ENCODE assay signal across 28 mouse cellular contexts in the genomic region with DNA sequence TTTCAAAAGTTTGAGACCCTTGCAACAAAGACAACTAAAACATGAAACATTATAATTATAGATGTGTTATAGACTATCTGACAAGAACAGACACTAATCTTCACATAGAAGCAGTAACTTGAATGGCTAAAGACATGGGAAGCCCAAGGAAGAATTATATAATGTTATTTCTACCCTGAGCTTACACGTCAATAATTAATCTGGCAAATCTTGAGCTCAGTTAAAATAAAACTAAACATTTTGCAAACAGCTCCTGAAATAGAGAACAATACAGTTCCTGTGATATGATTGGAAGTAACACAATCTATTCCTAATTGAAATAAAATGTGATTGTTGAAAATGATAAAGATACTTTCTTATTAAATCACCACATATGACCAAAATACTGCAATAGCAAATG. TPM values are rescaled to one million over a fixed set of nuclear protein-coding genes. Genes with fewer than 3 reads are reported as not detected.
"Had no signal": no experiment of that assay in that cellular context is flagged by ENCODE, and none has a peak within 500 bp of the region (broad histone marks: within the 10 kb centered on the region; RNA-seq: fewer than 3 reads in every experiment).

No protein-coding gene starts in this region.

- H3K4me1 ChIP-seq: limb, embryonic 10.5 days; limb, embryonic 12.5 days; limb, embryonic 13.5 days; limb, embryonic 15.5 days; liver, embryonic 15.5 days; lung, embryonic 15.5 days; midbrain, embryonic 10.5 days; midbrain, embryonic 12.5 days; midbrain, embryonic 13.5 days; midbrain, embryonic 15.5 days; neural tube, embryonic 12.5 days had no signal

- H3K36me3 ChIP-seq: limb, embryonic 10.5 days; limb, embryonic 12.5 days; limb, embryonic 13.5 days; limb, embryonic 15.5 days; liver, embryonic 12.5 days; liver, embryonic 13.5 days; liver, embryonic 15.5 days; lung, embryonic 15.5 days; midbrain, embryonic 10.5 days; midbrain, embryonic 12.5 days; midbrain, embryonic 13.5 days; midbrain, embryonic 15.5 days; neural tube, embryonic 12.5 days had no signal

- H3K27ac ChIP-seq: limb, embryonic 10.5 days; limb, embryonic 12.5 days; limb, embryonic 13.5 days; limb, embryonic 15.5 days; liver, embryonic 12.5 days; liver, embryonic 13.5 days; liver, embryonic 14.5 days; liver, embryonic 15.5 days; lung, embryonic 15.5 days; macrophage; midbrain, embryonic 10.5 days; midbrain, embryonic 12.5 days; midbrain, embryonic 13.5 days; midbrain, embryonic 15.5 days; neural tube, embryonic 12.5 days had no signal

- H3K4me3 ChIP-seq: limb, embryonic 10.5 days; limb, embryonic 12.5 days; limb, embryonic 13.5 days; limb, embryonic 15.5 days; liver, embryonic 12.5 days; liver, embryonic 13.5 days; liver, embryonic 15.5 days; lung, embryonic 15.5 days; megakaryocyte, embryonic 14.5 days; midbrain, embryonic 10.5 days; midbrain, embryonic 12.5 days; midbrain, embryonic 13.5 days; midbrain, embryonic 15.5 days; myocyte; neural tube, embryonic 12.5 days had no signal

- DNase-seq: left cerebral cortex, postnatal 4 days; liver; liver, embryonic 13.5 days; liver, postnatal 0 days; lung, adult 18-20 months; lung, adult 2 months; lung, embryonic 14.5 days; lung, postnatal 10 days; lung, postnatal 14 days; lung, postnatal 36 days; lung, postnatal 4 days; midbrain, embryonic 14.5 days had no signal

- H3K27me3 ChIP-seq: limb, embryonic 12.5 days; limb, embryonic 13.5 days; limb, embryonic 15.5 days; lung, embryonic 15.5 days; midbrain, embryonic 12.5 days; midbrain, embryonic 13.5 days; midbrain, embryonic 15.5 days; neural tube, embryonic 12.5 days had no signal

RNA-seq across cellular contexts. Expression of a gene that starts 5.1 kb away (rescaled TPM):
- polyA plus RNA-seq: liver, embryonic 15.5 days; liver, postnatal 0 days; macrophage had no signal
